In genomic region chr10:52398715-52399114, GRCm38 (mm10) we compare ENCODE assay signal across 41 mouse cellular contexts. TPM values are rescaled to one million over a fixed set of nuclear protein-coding genes. Genes with fewer than 3 reads are reported as not detected.
"Had no signal": no experiment of that assay in that cellular context is flagged by ENCODE, and none has a peak within 500 bp of the region (broad histone marks: within the 10 kb centered on the region; RNA-seq: fewer than 3 reads in every experiment).

No protein-coding gene starts in this region.

- H3K4me3 ChIP-seq: heart, adult 2 months; heart, embryonic 13.5 days; heart, embryonic 15.5 days; intestine, embryonic 15.5 days; kidney, embryonic 15.5 days; left cerebral cortex, adult 2 months; limb, embryonic 13.5 days; limb, embryonic 15.5 days; liver, embryonic 12.5 days had no signal

- H3K27me3 ChIP-seq: heart, embryonic 13.5 days; heart, embryonic 15.5 days; intestine, embryonic 15.5 days; kidney, embryonic 15.5 days; limb, embryonic 13.5 days; limb, embryonic 15.5 days; liver, embryonic 12.5 days had no signal

- H3K4me2 ChIP-seq: heart, embryonic 11.5 days; heart, embryonic 13.5 days; heart, embryonic 15.5 days; hindbrain, embryonic 14.5 days; intestine, embryonic 15.5 days; kidney, embryonic 15.5 days; limb, embryonic 13.5 days; limb, embryonic 15.5 days; liver, embryonic 12.5 days had no signal

- DNase-seq: gastrocnemius, postnatal 14 days; gastrocnemius, postnatal 36 days; heart, adult 11 months; heart, adult 2 months; heart, postnatal 14 days; heart, postnatal 36 days; kidney, adult 18-20 months; kidney, adult 9 months; kidney, postnatal 14 days; kidney, postnatal 36 days; layer of hippocampus, adult 9-11 months; layer of hippocampus, postnatal 36 days; left cerebral cortex, postnatal 4 days had no signal

- H3K36me3 ChIP-seq: heart, embryonic 13.5 days; heart, embryonic 15.5 days; intestine, embryonic 15.5 days; kidney, embryonic 15.5 days; limb, embryonic 13.5 days; limb, embryonic 15.5 days; liver, embryonic 12.5 days had no signal

RNA-seq across cellular contexts. Expression of gene Nepn, which starts 9.9 kb away (rescaled TPM):
- total RNA-seq: gastrocnemius, postnatal 14 days; hematopoietic stem cell, adult 5-6 weeks; layer of hippocampus, adult 18-20 months; layer of hippocampus, adult 8-10 months; layer of hippocampus, postnatal 14 days; layer of hippocampus, postnatal 36 days; left cerebral cortex, adult 2 months; left cerebral cortex, postnatal 25 days; left cerebral cortex, postnatal 4 days; liver, adult 2 months had no signal
- polyA plus RNA-seq: heart, embryonic 13.5 days; heart, embryonic 15.5 days; heart, postnatal 0 days; hindbrain, embryonic 11.5 days; hindbrain, embryonic 14.5 days; hindbrain, embryonic 16.5 days; inflammation-experienced regulatory T-cells, adult 6 months; kidney, embryonic 15.5 days; large intestine, adult 2 months; limb, embryonic 11.5 days; limb, embryonic 15.5 days; liver, adult 2 months had no signal

RNA-seq across cellular contexts. Expression of gene Gm26741, which starts 40.1 kb away (rescaled TPM):
- total RNA-seq: gastrocnemius, adult 18-20 months; gastrocnemius, adult 8-10 months; gastrocnemius, postnatal 14 days; gastrocnemius, postnatal 36 days; heart, adult 2 months; heart, postnatal 14 days; heart, postnatal 36 days; hematopoietic stem cell, adult 5-6 weeks; layer of hippocampus, adult 18-20 months; layer of hippocampus, adult 8-10 months; layer of hippocampus, postnatal 14 days; layer of hippocampus, postnatal 36 days; left cerebral cortex, adult 2 months; left cerebral cortex, postnatal 25 days; left cerebral cortex, postnatal 4 days; liver, adult 2 months had no signal
- polyA plus RNA-seq: gonadal fat pad, adult 2 months; heart, adult 2 months; heart, embryonic 11.5 days; heart, embryonic 13.5 days; heart, embryonic 15.5 days; heart, postnatal 0 days; hindbrain, embryonic 11.5 days; hindbrain, embryonic 14.5 days; hindbrain, embryonic 16.5 days; inflammation-experienced regulatory T-cells, adult 6 months; intestine, embryonic 15.5 days; intestine, postnatal 0 days; kidney, embryonic 15.5 days; kidney, postnatal 0 days; large intestine, adult 2 months; limb, embryonic 11.5 days; limb, embryonic 13.5 days; limb, embryonic 15.5 days; liver, adult 2 months; liver, embryonic 12.5 days; liver, embryonic 14.5 days had no signal
